Mouse (Mus musculus): ENCODE data around the gene Mtmr3. TPM values are rescaled to one million over a fixed set of nuclear protein-coding genes. Genes with fewer than 3 reads are reported as not detected.

Mtmr3 gene
- polyA plus RNA-seq, 1 experiment from 2014 or later = 42.1 TPM

GRCm38 (mm10) chr11:4446195-4446868 lies 148.3 kb downstream of the Mtmr3 start:
- no peaks in the 10 kb centered on the region for H3K36me3 ChIP-seq (ENCODE audit: control insufficient read depth, insufficient read depth)
- H3K27ac ChIP-seq (ENCODE audit: low read length) = no peak overlapping the region
- no peaks in the 10 kb centered on the region for H3K9me3 ChIP-seq (ENCODE audit: control insufficient read depth, low read length)
- no peak overlapping the region for H3K4me2 ChIP-seq (ENCODE audit: low read length)
- H3K4me3 ChIP-seq (replicated peaks; ENCODE audit: low read length) = no peak overlapping the region
- H3K27me3 ChIP-seq (replicated peaks; ENCODE audit: control insufficient read depth, insufficient read depth, low read length) = no peaks in the 10 kb centered on the region
- no peak overlapping the region for H3K9ac ChIP-seq (replicated peaks; ENCODE audit: low read depth, low read length)
- no peak for ATAC-seq
- no peaks in the 10 kb centered on the region for H3K4me1 ChIP-seq (replicated peaks; ENCODE audit: control insufficient read depth, insufficient read depth, low read length)
- 92% methylated on average over 9 of the region's 9 CpGs for WGBS

GRCm38 (mm10) chr11:4442280-4442679 lies 152.4 kb downstream of the Mtmr3 start:
- Histone ChIP-seq H3K4me2 (ENCODE audit: low read length) (no peak overlapping the region), H3K9ac (replicated peaks; ENCODE audit: low read depth, low read length) (no peak overlapping the region), H3K36me3 (ENCODE audit: control insufficient read depth, insufficient read depth) (no peaks in the 10 kb centered on the region), H3K27ac (ENCODE audit: low read length) (no peak overlapping the region), H3K9me3 (ENCODE audit: control insufficient read depth, low read length) (no peaks in the 10 kb centered on the region), H3K4me3 (replicated peaks; ENCODE audit: low read length) (no peak overlapping the region), H3K4me1 (replicated peaks; ENCODE audit: control insufficient read depth, insufficient read depth, low read length) (no peaks in the 10 kb centered on the region), H3K27me3 (replicated peaks; ENCODE audit: control insufficient read depth, insufficient read depth, low read length) (no peaks in the 10 kb centered on the region)
- no peak for ATAC-seq
- WGBS = 42% methylated on average over 1 of the region's 1 CpGs

- no peaks in the 10 kb centered on the region for H3K4me1 ChIP-seq (replicated peaks; ENCODE audit: control insufficient read depth, insufficient read depth, low read length)
- 63% methylated on average over 19 of the region's 19 CpGs for WGBS
- no peak within 1 kb of the TSS for H3K27ac ChIP-seq (ENCODE audit: low read length)
- no peak within 1 kb of the TSS for H3K9ac ChIP-seq (replicated peaks; ENCODE audit: low read depth, low read length)
- H3K4me3 ChIP-seq (replicated peaks; ENCODE audit: low read length) = no peak within 1 kb of the TSS
- no peaks in the 10 kb centered on the region for H3K36me3 ChIP-seq (ENCODE audit: control insufficient read depth, insufficient read depth)
- no peak for ATAC-seq
- no peaks in the 10 kb centered on the region for H3K27me3 ChIP-seq (replicated peaks; ENCODE audit: control insufficient read depth, insufficient read depth, low read length)
- H3K9me3 ChIP-seq (ENCODE audit: control insufficient read depth, low read length) = no peaks in the 10 kb centered on the region
- H3K4me2 ChIP-seq (ENCODE audit: low read length) = no peak within 1 kb of the TSS
These were observed 153.7 kb downstream of the Mtmr3 start, which contains the start of gene Hormad2 for GRCm38 (mm10) chr11:4440978-4441377. Gene Hormad2 (minus strand): TSS chr11:4441105.

- Histone ChIP-seq H3K4me2 (ENCODE audit: low read length) (no peak overlapping the region), H3K9ac (replicated peaks; ENCODE audit: low read depth, low read length) (no peak overlapping the region), H3K4me3 (replicated peaks; ENCODE audit: low read length) (no peak overlapping the region), H3K27ac (ENCODE audit: low read length) (no peak overlapping the region), H3K4me1 (replicated peaks; ENCODE audit: control insufficient read depth, insufficient read depth, low read length) (no peaks in the 10 kb centered on the region), H3K36me3 (ENCODE audit: control insufficient read depth, insufficient read depth) (no peaks in the 10 kb centered on the region), H3K9me3 (ENCODE audit: control insufficient read depth, low read length) (no peaks in the 10 kb centered on the region), H3K27me3 (replicated peaks; ENCODE audit: control insufficient read depth, insufficient read depth, low read length) (no peaks in the 10 kb centered on the region)
- ATAC-seq = no peak
- WGBS = 60% methylated on average over 2 of the region's 2 CpGs
These were observed 156.5 kb downstream of the Mtmr3 start for GRCm38 (mm10) chr11:4438211-4438610.

- no peaks in the 10 kb centered on the region for H3K36me3 ChIP-seq (ENCODE audit: control insufficient read depth, insufficient read depth)
These were observed 157.3 kb downstream of the Mtmr3 start for GRCm38 (mm10) chr11:4437318-4437717.

GRCm38 (mm10) chr11:4436631-4437030 lies 158.0 kb downstream of the Mtmr3 start:
- Histone ChIP-seq H3K4me1 (replicated peaks; ENCODE audit: control insufficient read depth, insufficient read depth, low read length) (no peaks in the 10 kb centered on the region), H3K27me3 (replicated peaks; ENCODE audit: control insufficient read depth, insufficient read depth, low read length) (no peaks in the 10 kb centered on the region), H3K4me2 (ENCODE audit: low read length) (no peak overlapping the region), H3K9ac (replicated peaks; ENCODE audit: low read depth, low read length) (no peak overlapping the region), H3K9me3 (ENCODE audit: control insufficient read depth, low read length) (no peaks in the 10 kb centered on the region), H3K36me3 (ENCODE audit: control insufficient read depth, insufficient read depth) (no peaks in the 10 kb centered on the region), H3K27ac (ENCODE audit: low read length) (no peak overlapping the region), H3K4me3 (replicated peaks; ENCODE audit: low read length) (no peak overlapping the region)
- no peak for ATAC-seq
- 81% methylated on average over 3 of the region's 3 CpGs for WGBS

More at GRCm38 (mm10) chr11:4437318-4437717, 157.3 kb downstream of the Mtmr3 start:
- H3K27ac ChIP-seq (ENCODE audit: low read length) = no peak overlapping the region
- no peak for ATAC-seq
- no peak overlapping the region for H3K4me2 ChIP-seq (ENCODE audit: low read length)
- WGBS = 93% methylated on average over 1 of the region's 1 CpGs
- no peaks in the 10 kb centered on the region for H3K9me3 ChIP-seq (ENCODE audit: control insufficient read depth, low read length)
- H3K4me1 ChIP-seq (replicated peaks; ENCODE audit: control insufficient read depth, insufficient read depth, low read length) = no peaks in the 10 kb centered on the region
- H3K27me3 ChIP-seq (replicated peaks; ENCODE audit: control insufficient read depth, insufficient read depth, low read length) = no peaks in the 10 kb centered on the region
- no peak overlapping the region for H3K4me3 ChIP-seq (replicated peaks; ENCODE audit: low read length)
- no peak overlapping the region for H3K9ac ChIP-seq (replicated peaks; ENCODE audit: low read depth, low read length)

GRCm38 (mm10) chr11:4434461-4434860 lies 160.2 kb downstream of the Mtmr3 start:
- ATAC-seq = no peak
- H3K27ac ChIP-seq (ENCODE audit: low read length) = no peak overlapping the region
- H3K27me3 ChIP-seq (replicated peaks; ENCODE audit: control insufficient read depth, insufficient read depth, low read length) = no peaks in the 10 kb centered on the region

More at GRCm38 (mm10) chr11:4434461-4434860, 160.2 kb downstream of the Mtmr3 start:
- Histone ChIP-seq H3K36me3 (ENCODE audit: control insufficient read depth, insufficient read depth) (no peaks in the 10 kb centered on the region), H3K4me1 (replicated peaks; ENCODE audit: control insufficient read depth, insufficient read depth, low read length) (no peaks in the 10 kb centered on the region), H3K9ac (replicated peaks; ENCODE audit: low read depth, low read length) (no peak overlapping the region), H3K4me3 (replicated peaks; ENCODE audit: low read length) (no peak overlapping the region), H3K4me2 (ENCODE audit: low read length) (no peak overlapping the region), H3K9me3 (ENCODE audit: control insufficient read depth, low read length) (no peaks in the 10 kb centered on the region)
- whole genome bisulfite sequencing = 39% methylated on average over 4 of the region's 4 CpGs

Other genes starting within 250 kb of the Mtmr3 start
- gene Hormad2, start 153.8 kb downstream of the Mtmr3 start, polyA plus RNA-seq (2015; fragmentation: Nextera tagmentation; extraction: Ambion mirVana) = 0.18 TPM in 1 of 2 replicates, not detected in the other
- gene Gm11032, start 25.2 kb upstream of the Mtmr3 start, polyA plus RNA-seq (2015; fragmentation: Nextera tagmentation; extraction: Ambion mirVana) = not detected in 2 replicates
- gene Ascc2, start 42.9 kb upstream of the Mtmr3 start, polyA plus RNA-seq (2015; fragmentation: Nextera tagmentation; extraction: Ambion mirVana) = 25.5 and 27.3 TPM in 2 replicates
- 487 and 509 TPM in 2 replicates for gene Uqcr10, start 109.5 kb upstream of the Mtmr3 start, polyA plus RNA-seq (2015; fragmentation: Nextera tagmentation; extraction: Ambion mirVana)
- gene Zmat5, start 109.8 kb upstream of the Mtmr3 start, polyA plus RNA-seq (2015; fragmentation: Nextera tagmentation; extraction: Ambion mirVana) = 70.2 and 75.5 TPM in 2 replicates
- 1.5 and 1.6 TPM in 2 replicates for gene Cabp7, start 151.9 kb upstream of the Mtmr3 start, polyA plus RNA-seq (2015; fragmentation: Nextera tagmentation; extraction: Ambion mirVana)

Data from forebrain, embryonic 16.5 days (tissue).